Mouse (Mus musculus) liver, embryonic 14.5 days (tissue): ENCODE data around the gene Scube3. TPM values are rescaled to one million over a fixed set of nuclear protein-coding genes. Genes with fewer than 3 reads are reported as not detected.

Experiments used
- ATAC-seq: fragments of 200-750 bp; cut with Nextera tagmentation; 2 replicates; pipeline ENCODE4 v1.8.0; 2017; ENCODE audit warnings: moderate number of reproducible peaks, mild to moderate bottlenecking, moderate library complexity; ENCODE audit not compliant: insufficient read depth
- DNase-seq, 3 experiments: peaks; one replicate each; pipeline ENCODE4 v3.0.0-alpha.2; 2012 to 2013; ENCODE audit warnings: low read depth in 3 of 3, low spot score in 3 of 3
- H3K27ac ChIP-seq: fragments of 300-500 bp; sonication (generic); 2 replicates; pipeline ENCODE4 v1.5.1; 2014; ENCODE audit warnings: moderate library complexity, mild to moderate bottlenecking, control low read depth, inconsistent platforms
- H3K27me3 ChIP-seq: fragments of 300-500 bp; sonication (generic); 2 replicates; pipeline ENCODE4 v1.6.1; 2014; ENCODE audit warnings: mild to moderate bottlenecking, low read length, moderate library complexity; ENCODE audit not compliant: control insufficient read depth, insufficient read depth
- H3K36me3 ChIP-seq: fragments of 300-500 bp; sonication (generic); replicated peaks from 2 replicates; pipeline ENCODE4 v1.6.1; 2014; ENCODE audit warnings: low read depth; ENCODE audit not compliant: control insufficient read depth, insufficient read depth
- H3K4me1 ChIP-seq, 2 experiments: fragments of 200-500 bp in 1 of 2; fragments of 300-500 bp in 1 of 2; sonication (generic) in 1 of 2; replicated peaks; 2 replicates each; pipeline ENCODE4 v1.6.1; 2012 to 2014; ENCODE audit warnings: antibody characterized with exemption in 1 of 2, inconsistent platforms in 1 of 2, low read length in 1 of 2; ENCODE audit not compliant: control insufficient read depth in 2 of 2, insufficient read depth in 2 of 2
- H3K4me2 ChIP-seq: fragments of 300-500 bp; sonication (generic); 2 replicates; pipeline ENCODE4 v1.6.1; 2014; ENCODE audit warnings: low read depth, mild to moderate bottlenecking, control low read depth, moderate library complexity
- H3K4me3 ChIP-seq, 2 experiments: fragments of 200-500 bp in 1 of 2; fragments of 300-500 bp in 1 of 2; sonication (generic) in 1 of 2; 2 replicates each; pipeline ENCODE4 v1.5.1; 2012 to 2014; ENCODE audit warnings: low read depth in 2 of 2, low read length in 2 of 2, mild to moderate bottlenecking in 2 of 2, control low read depth in 1 of 2, inconsistent platforms in 1 of 2, moderate library complexity in 1 of 2; ENCODE audit not compliant: insufficient read depth in 1 of 2
- H3K9ac ChIP-seq: fragments of 300-500 bp; sonication (generic); replicated peaks from 2 replicates; pipeline ENCODE4 v1.6.1; 2014; ENCODE audit warnings: mild to moderate bottlenecking, control low read depth, moderate library complexity
- H3K9me3 ChIP-seq: fragments of 300-500 bp; sonication (generic); 2 replicates; pipeline ENCODE4 v1.6.1; 2016; ENCODE audit warnings: low read length, mixed read lengths; ENCODE audit not compliant: control insufficient read depth
- CTCF ChIP-seq: IDR thresholded peaks from 2 replicates; pipeline ENCODE4 v1.5.1; 2016; ENCODE audit warnings: antibody characterized with exemption, low read depth, control low read depth
- EP300 ChIP-seq: IDR thresholded peaks from 2 replicates; pipeline ENCODE4 v1.6.1; 2016; ENCODE audit warnings: antibody characterized with exemption, low read depth
- WGBS: fragments of 180-500 bp; shearing (Covaris S2); extraction: QIAGEN DNeasy Blood & Tissue Kit; methylation state at CpG from one replicate; pipeline ENCODE4 v1.1.7; 2014; ENCODE audit not compliant: insufficient replicate concordance; 5-methylcytosine and 5-hydroxymethylcytosine counted together
- polyA plus RNA-seq, 2 experiments: library from polyadenylated mRNA; depleted of rRNA in 1 of 2; stranded (reverse) in 1 of 2; unstranded in 1 of 2; fragments of >200 nt; fragmentation: Nextera tagmentation in 1 of 2; extraction: Ambion mirVana in 1 of 2; gene quantifications; 2 replicates each; pipeline versions ENCODE4 v1.2.1 to v1.2.3; 2012 to 2014

Scube3 gene
- polyA plus RNA-seq, 2 experiments = 0.23 to 0.33 TPM

DNA sequence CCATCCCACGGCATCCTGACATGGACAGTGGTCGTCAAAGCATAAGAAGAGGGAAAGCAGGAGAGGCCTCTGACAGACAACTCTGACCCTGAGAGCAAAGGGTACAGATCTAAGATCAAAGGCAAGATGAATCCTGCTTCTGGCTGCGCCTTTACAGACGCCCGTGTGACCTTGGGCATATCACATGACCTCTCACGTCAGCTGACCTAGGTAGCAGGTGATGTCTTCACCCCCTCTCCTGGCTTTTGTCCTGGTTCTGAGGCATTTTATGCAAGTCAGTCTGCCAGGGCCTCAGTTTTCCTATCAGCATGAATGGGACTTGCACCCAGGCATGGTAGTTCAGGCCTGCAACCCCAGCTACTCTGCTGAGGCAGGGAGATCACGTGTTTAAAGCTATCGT, 3.9 kb upstream of the Scube3 start:
- Histone ChIP-seq H3K9ac (no peak overlapping the region), H3K4me1 (0 out of 4 replicates have a peak, but pooled peaks cover 0 to 2% of the 10 kb centered on the region in 2 experiments)
- WGBS = 67% methylated on average over 8 of the region's 8 CpGs

DNA sequence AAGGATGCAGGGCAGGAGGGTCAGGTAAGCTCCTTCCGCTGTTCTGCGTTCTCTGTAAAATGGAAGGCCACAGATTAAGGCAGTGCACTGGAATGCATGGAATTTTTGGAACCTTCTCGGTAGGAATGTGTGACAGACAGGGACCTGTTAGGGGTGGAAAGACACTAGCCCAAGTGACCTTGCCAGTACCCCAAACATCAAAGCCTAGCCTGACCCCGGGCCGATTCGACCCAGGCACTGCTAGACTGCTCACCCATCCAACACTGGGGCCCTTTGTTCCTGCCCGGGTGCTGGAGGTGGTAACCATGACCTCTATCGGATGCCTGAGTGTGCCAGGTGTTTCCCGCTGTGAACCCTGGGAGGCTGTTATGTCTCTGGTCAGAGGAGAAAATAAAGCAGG, 3.3 kb upstream of the Scube3 start:
- 0 out of 4 replicates have a peak, but pooled peaks cover 0 to 2% of the 10 kb centered on the region in 2 experiments for H3K4me1 ChIP-seq
- no peak for ATAC-seq
- WGBS = 67% methylated on average over 9 of the region's 9 CpGs
- peaks cover 40% of the 10 kb centered on the region for H3K27me3 ChIP-seq
- TF ChIP-seq CTCF (no peak), EP300 (no peak)
- no peak for DNase-seq
- no peaks in the 10 kb centered on the region for H3K36me3 ChIP-seq
- no peak overlapping the region for H3K4me3 ChIP-seq
- H3K4me2 ChIP-seq = no peak overlapping the region
- H3K9me3 ChIP-seq = no peaks in the 10 kb centered on the region
- no peak overlapping the region for H3K27ac ChIP-seq
- no peak overlapping the region for H3K9ac ChIP-seq

More for the DNA sequence above, 3.9 kb upstream of the Scube3 start:
- Histone ChIP-seq H3K9me3 (no peaks in the 10 kb centered on the region), H3K27ac (no peak overlapping the region), H3K4me2 (no peak overlapping the region), H3K36me3 (no peaks in the 10 kb centered on the region), H3K4me3 (no peak overlapping the region), H3K27me3 (peaks cover 36% of the 10 kb centered on the region)
- no peak for DNase-seq
- no peak for ATAC-seq
- no peak for TF ChIP-seq CTCF
- no peak for TF ChIP-seq EP300

DNA sequence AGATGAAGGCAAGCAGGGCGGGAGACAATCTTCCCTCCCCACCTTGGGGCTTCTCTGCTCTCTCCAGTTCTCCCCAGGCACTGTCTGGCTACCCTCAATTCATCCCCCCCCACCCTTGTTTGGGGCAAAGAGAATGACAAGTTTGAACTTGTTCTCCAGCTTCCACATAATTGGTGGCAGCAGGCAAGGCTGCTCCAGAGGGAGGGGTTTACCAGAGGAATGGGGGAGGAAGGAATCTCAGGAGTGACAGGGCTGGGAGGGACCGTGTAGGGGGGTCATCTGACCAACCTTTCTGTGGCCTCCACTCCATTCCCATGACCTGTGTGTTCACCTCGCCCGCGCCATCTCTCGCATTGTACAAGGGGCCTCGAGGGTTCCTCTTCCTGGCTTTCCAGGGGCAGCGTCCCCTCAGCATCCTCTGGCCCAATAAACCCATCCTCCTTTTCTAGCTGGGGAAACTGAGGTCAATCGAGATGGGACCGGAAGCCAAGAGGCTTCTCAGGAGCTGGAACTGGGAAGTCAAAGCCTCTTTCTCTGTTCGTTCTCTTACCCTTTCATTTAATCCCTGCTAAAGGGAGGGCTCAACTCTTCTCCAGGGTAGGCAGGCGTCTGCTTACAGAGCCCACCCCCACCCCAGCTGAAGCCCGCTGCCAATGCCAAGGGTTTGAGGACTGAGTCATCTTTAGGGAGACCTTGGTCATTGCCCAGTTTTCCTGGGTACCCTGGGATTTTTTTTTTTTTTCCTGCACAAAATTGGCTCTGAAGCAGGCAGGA, 1.3 kb upstream of the Scube3 start:
- DNase-seq (no peak), ATAC-seq (no peak)
- Histone ChIP-seq H3K36me3 (no peaks in the 10 kb centered on the region), H3K27me3 (peaks cover 57% of the 10 kb centered on the region), H3K9ac (no peak overlapping the region), H3K9me3 (no peaks in the 10 kb centered on the region), H3K4me1 (0 out of 4 replicates have a peak, but pooled peaks cover 0 to 3% of the 10 kb centered on the region in 2 experiments), H3K27ac (no peak overlapping the region), H3K4me2 (no peak overlapping the region), H3K4me3 (no peak overlapping the region)
- WGBS = 15% methylated on average over 13 of the region's 13 CpGs
- TF ChIP-seq EP300 (no peak), CTCF (no peak)

DNA sequence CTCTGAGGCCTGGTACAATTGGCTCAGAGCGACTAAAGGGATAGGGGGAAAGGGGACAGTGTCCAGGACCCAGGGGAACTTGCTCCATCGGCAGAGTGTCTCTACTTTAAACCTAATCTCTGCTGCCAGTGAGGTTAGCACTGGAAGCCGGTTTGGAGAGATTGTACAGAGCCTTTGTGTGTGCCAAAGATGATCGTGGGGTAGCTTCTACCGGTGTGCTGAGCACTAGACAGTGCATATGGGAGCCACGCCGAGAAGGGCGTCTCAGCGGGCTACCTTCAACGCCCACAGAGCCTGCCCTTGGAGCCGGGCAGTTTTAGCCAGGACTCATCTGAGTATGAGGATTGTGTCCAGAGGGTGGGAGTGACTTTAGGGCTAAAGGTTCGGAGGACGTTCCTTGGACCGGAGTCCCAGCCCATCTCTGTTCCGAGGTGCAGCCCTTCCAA, 713 bp upstream of the Scube3 start:
- ATAC-seq (no peak), DNase-seq (no peak)
- Histone ChIP-seq H3K36me3 (no peaks in the 10 kb centered on the region), H3K4me1 (0 out of 4 replicates have a peak, but pooled peaks cover 0 to 3% of the 10 kb centered on the region in 2 experiments), H3K4me3 (peak overlapping the region in 1 of 2 experiments; percentile 2; a peak in 1 of 4 replicates), H3K27me3 (peaks cover 59% of the 10 kb centered on the region), H3K9me3 (no peaks in the 10 kb centered on the region), H3K9ac (no peak overlapping the region), H3K27ac (no peak overlapping the region), H3K4me2 (peak overlapping the region; percentile 65)
- no peak for TF ChIP-seq EP300
- 2% methylated on average over 15 of the region's 15 CpGs for WGBS

DNA sequence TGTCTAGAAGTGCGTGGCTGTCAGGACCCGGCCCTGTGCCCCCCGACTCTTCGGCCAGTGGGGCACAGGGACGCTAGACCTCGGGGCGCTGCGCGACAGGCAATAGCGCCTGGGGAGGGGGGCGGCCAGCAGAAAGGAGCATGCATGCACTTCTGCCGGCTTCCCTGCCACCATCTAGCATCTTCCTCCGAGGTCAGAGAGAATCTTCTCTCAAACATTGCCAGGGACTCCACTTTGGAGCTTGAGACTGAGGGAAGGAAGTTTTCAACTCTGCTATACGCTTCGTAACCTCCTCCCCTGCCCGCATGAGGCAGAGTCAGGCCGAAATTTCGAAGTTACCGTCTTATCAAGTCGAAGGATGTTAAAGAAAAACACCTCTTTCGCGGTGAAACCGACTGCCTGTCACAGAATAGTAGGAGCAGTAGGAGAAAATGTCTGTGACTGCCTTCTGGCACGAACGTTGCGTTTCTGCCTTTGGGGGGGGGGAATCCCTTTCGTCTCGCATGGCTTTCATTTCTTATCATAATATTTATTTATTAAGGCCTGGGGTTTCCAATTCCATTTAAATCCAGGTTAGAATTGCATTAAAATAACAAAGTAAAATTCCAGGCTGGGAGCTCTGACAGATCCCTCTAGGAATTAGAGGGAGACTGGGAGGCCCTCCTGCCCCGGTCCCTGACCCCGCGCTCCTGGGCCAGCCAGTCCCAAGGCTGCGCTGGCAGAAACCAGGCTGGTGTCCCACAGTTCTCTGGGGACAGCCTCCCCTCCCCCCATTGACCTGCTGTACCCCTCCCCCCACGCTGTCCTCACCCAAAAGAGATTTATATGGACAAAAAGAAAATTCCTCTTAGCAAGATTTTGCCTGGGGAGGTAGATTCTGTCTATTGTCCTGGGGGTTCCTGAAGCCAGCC, 1.0 kb downstream of the Scube3 start:
- Histone ChIP-seq H3K27me3 (peaks cover 59% of the 10 kb centered on the region), H3K27ac (no peak overlapping the region), H3K4me2 (peak overlapping the region; percentile 65), H3K36me3 (no peaks in the 10 kb centered on the region), H3K4me1 (0 out of 4 replicates have a peak, but pooled peaks cover 0 to 3% of the 10 kb centered on the region in 2 experiments), H3K9me3 (no peaks in the 10 kb centered on the region), H3K9ac (no peak overlapping the region), H3K4me3 (peak overlapping the region; percentile 3 to 43)
- ATAC-seq = no peak
- TF ChIP-seq CTCF (no peak), EP300 (no peak)
- no peak for DNase-seq
- WGBS = under 1% methylated on average over 27 of the region's 33 CpGs
